Mouse (Mus musculus): ENCODE measurements around the gene Wnk2. TPM values are rescaled to one million over a fixed set of nuclear protein-coding genes. Genes with fewer than 3 reads are reported as not detected.

Gene Wnk2
- polyA plus RNA-seq, 1 experiment from 2014 or later = 1.0 TPM

- no peaks in the 10 kb centered on the region for H3K4me1 ChIP-seq (ENCODE audit: control insufficient read depth, insufficient read depth, low read length)
- ATAC-seq (ENCODE audit: insufficient number of reproducible peaks, low FRiP score, low TSS enrichment, low read depth) (no peak), DNase-seq (ENCODE audit: low spot score) (no peak)
- WGBS = 73% methylated on average over 1 of the region's 1 CpGs
- H3K27ac ChIP-seq (replicated peaks; ENCODE audit: low read depth, low read length) = no peak overlapping the region
- H3K9ac ChIP-seq (ENCODE audit: low read length) = no peak overlapping the region
- no peaks in the 10 kb centered on the region for H3K36me3 ChIP-seq (ENCODE audit: control insufficient read depth, insufficient read depth, low read length)
- no peaks in the 10 kb centered on the region for H3K27me3 ChIP-seq (ENCODE audit: control insufficient read depth, insufficient read depth, low read length)
- H3K4me2 ChIP-seq (ENCODE audit: low read depth, severe bottlenecking) = no peak overlapping the region
- H3K4me3 ChIP-seq (ENCODE audit: low read depth, low read length) = no peak overlapping the region
- no peaks in the 10 kb centered on the region for H3K9me3 ChIP-seq (ENCODE audit: control insufficient read depth, low read length)
Measured at GRCm38 (mm10) chr13:49171729-49172128, 23.9 kb upstream of the Wnk2 start.

GRCm38 (mm10) chr13:49170623-49171022 is 22.8 kb upstream of the Wnk2 start:
- H3K27me3 ChIP-seq (ENCODE audit: control insufficient read depth, insufficient read depth, low read length) = no peaks in the 10 kb centered on the region
- no peak overlapping the region for H3K4me3 ChIP-seq (ENCODE audit: low read depth, low read length)
- no peaks in the 10 kb centered on the region for H3K36me3 ChIP-seq (ENCODE audit: control insufficient read depth, insufficient read depth, low read length)
- no peak overlapping the region for H3K27ac ChIP-seq (replicated peaks; ENCODE audit: low read depth, low read length)
- ATAC-seq (ENCODE audit: insufficient number of reproducible peaks, low FRiP score, low TSS enrichment, low read depth) = no peak
- no peak overlapping the region for H3K9ac ChIP-seq (ENCODE audit: low read length)
- H3K4me2 ChIP-seq (ENCODE audit: low read depth, severe bottlenecking) = no peak overlapping the region
- no peaks in the 10 kb centered on the region for H3K4me1 ChIP-seq (ENCODE audit: control insufficient read depth, insufficient read depth, low read length)
- no peaks in the 10 kb centered on the region for H3K9me3 ChIP-seq (ENCODE audit: control insufficient read depth, low read length)
- 92% methylated on average over 11 of the region's 11 CpGs for WGBS
- no peak for DNase-seq (ENCODE audit: low spot score)

DNA sequence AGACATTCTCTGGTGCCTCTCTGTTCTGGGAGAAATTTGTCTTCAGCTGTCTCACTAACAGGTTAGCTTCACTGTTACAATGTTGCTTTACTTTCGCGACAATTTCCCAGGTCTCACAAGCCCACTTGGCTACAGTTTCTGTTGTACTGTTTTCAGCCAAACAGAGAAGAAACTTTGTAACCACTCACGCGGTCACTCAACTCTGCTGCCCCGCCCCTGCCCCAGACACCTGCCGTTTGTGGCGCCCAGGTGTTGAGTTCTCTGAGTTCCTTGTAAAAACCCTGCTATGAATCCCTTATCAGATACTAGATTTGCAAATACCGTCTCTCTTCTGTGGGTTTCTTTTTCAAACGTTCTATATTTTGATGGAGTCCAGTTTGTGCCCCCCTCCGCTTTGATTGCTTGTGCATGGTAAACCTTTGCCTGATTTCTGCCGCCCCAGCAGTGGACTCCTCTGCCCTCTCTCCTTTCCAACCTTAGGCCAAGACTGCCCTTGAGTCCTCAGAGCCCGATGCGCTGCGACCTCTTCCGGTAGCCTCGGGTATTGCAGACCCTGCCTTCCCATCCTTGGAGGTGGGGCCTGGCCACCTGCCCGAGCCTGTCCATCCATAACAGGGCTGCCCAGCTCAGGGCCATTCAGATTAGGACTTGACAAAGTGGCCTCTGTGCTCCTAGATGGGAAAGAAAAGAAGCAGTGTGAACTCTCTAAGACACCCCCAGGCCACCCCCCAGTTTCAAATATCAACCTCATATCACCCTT is 21.8 kb upstream of the Wnk2 start:
- Histone ChIP-seq H3K27ac (replicated peaks; ENCODE audit: low read depth, low read length) (no peak overlapping the region), H3K27me3 (ENCODE audit: control insufficient read depth, insufficient read depth, low read length) (no peaks in the 10 kb centered on the region), H3K4me3 (ENCODE audit: low read depth, low read length) (no peak overlapping the region), H3K4me1 (ENCODE audit: control insufficient read depth, insufficient read depth, low read length) (no peaks in the 10 kb centered on the region), H3K4me2 (ENCODE audit: low read depth, severe bottlenecking) (no peak overlapping the region), H3K9me3 (ENCODE audit: control insufficient read depth, low read length) (no peaks in the 10 kb centered on the region), H3K9ac (ENCODE audit: low read length) (no peak overlapping the region), H3K36me3 (ENCODE audit: control insufficient read depth, insufficient read depth, low read length) (no peaks in the 10 kb centered on the region)
- DNase-seq (ENCODE audit: low spot score) (peak; percentile 93), ATAC-seq (ENCODE audit: insufficient number of reproducible peaks, low FRiP score, low TSS enrichment, low read depth) (no peak)
- 18% methylated on average over 17 of the region's 17 CpGs for WGBS

- H3K9me3 ChIP-seq (ENCODE audit: control insufficient read depth, low read length) = no peaks in the 10 kb centered on the region
- H3K4me2 ChIP-seq (ENCODE audit: low read depth, severe bottlenecking) = no peak overlapping the region
- H3K36me3 ChIP-seq (ENCODE audit: control insufficient read depth, insufficient read depth, low read length) = no peaks in the 10 kb centered on the region
- 68% methylated on average over 9 of the region's 9 CpGs for WGBS
- no peaks in the 10 kb centered on the region for H3K4me1 ChIP-seq (ENCODE audit: control insufficient read depth, insufficient read depth, low read length)
- no peaks in the 10 kb centered on the region for H3K27me3 ChIP-seq (ENCODE audit: control insufficient read depth, insufficient read depth, low read length)
- DNase-seq (ENCODE audit: low spot score) (no peak), ATAC-seq (ENCODE audit: insufficient number of reproducible peaks, low FRiP score, low TSS enrichment, low read depth) (no peak)
- no peak overlapping the region for H3K4me3 ChIP-seq (ENCODE audit: low read depth, low read length)
- H3K9ac ChIP-seq (ENCODE audit: low read length) = no peak overlapping the region
- no peak overlapping the region for H3K27ac ChIP-seq (replicated peaks; ENCODE audit: low read depth, low read length)
Measured at GRCm38 (mm10) chr13:49167081-49167480, 19.3 kb upstream of the Wnk2 start.

DNA sequence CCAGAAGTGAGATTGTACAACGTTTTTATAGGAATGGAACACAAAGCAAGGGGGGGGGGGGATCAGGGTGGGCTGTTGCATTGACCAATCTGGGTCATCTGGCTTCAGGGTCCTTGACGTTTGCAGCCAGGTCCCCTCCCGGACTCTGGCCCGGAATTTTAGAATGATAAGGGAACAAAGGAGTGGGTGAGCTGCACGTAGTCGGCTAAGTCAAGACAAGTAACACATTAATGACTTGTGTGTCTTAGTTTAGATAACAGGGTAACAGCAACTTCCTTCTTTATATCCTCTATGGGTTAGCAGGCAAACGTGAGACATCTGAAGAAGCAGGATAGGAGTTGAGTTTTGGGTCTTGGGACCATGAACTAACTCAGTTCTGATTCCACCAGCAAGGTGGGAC is 15.8 kb upstream of the Wnk2 start:
- ATAC-seq (ENCODE audit: insufficient number of reproducible peaks, low FRiP score, low TSS enrichment, low read depth) = no peak
- Histone ChIP-seq H3K9ac (ENCODE audit: low read length) (no peak overlapping the region), H3K4me1 (ENCODE audit: control insufficient read depth, insufficient read depth, low read length) (no peaks in the 10 kb centered on the region)

DNA sequence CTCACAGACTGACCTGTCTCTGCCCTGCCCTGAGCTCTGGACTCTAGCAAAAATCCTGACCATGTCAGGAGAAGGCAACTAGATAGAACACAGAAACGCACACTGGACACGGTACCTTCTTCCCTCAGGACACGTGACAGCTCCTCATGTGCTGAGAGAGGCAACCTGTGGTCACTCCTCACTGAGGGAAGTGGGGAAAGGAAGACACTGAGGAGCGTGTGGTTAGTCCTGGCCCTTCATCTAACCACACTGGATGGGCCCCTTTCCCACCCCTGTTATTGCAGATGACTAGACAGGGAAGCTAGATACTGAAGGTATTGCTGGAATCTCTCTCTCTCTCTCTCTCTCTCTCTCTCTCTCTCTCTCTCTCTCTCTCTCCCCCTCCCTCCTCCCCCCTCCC is 14.9 kb upstream of the Wnk2 start:
- ATAC-seq (ENCODE audit: insufficient number of reproducible peaks, low FRiP score, low TSS enrichment, low read depth) (no peak), DNase-seq (ENCODE audit: low spot score) (no peak)
- H3K9me3 ChIP-seq (ENCODE audit: control insufficient read depth, low read length) = no peaks in the 10 kb centered on the region
- 73% methylated on average over 4 of the region's 4 CpGs for WGBS
- H3K4me3 ChIP-seq (ENCODE audit: low read depth, low read length) = no peak overlapping the region
- no peak overlapping the region for H3K9ac ChIP-seq (ENCODE audit: low read length)
- H3K27ac ChIP-seq (replicated peaks; ENCODE audit: low read depth, low read length) = no peak overlapping the region
- no peaks in the 10 kb centered on the region for H3K4me1 ChIP-seq (ENCODE audit: control insufficient read depth, insufficient read depth, low read length)
- no peaks in the 10 kb centered on the region for H3K27me3 ChIP-seq (ENCODE audit: control insufficient read depth, insufficient read depth, low read length)
- no peak overlapping the region for H3K4me2 ChIP-seq (ENCODE audit: low read depth, severe bottlenecking)
- H3K36me3 ChIP-seq (ENCODE audit: control insufficient read depth, insufficient read depth, low read length) = no peaks in the 10 kb centered on the region

More for the DNA sequence above, 15.8 kb upstream of the Wnk2 start:
- H3K4me3 ChIP-seq (ENCODE audit: low read depth, low read length) = no peak overlapping the region
- no peaks in the 10 kb centered on the region for H3K36me3 ChIP-seq (ENCODE audit: control insufficient read depth, insufficient read depth, low read length)
- H3K27me3 ChIP-seq (ENCODE audit: control insufficient read depth, insufficient read depth, low read length) = no peaks in the 10 kb centered on the region
- DNase-seq (ENCODE audit: low spot score) = no peak
- no peak overlapping the region for H3K27ac ChIP-seq (replicated peaks; ENCODE audit: low read depth, low read length)
- H3K9me3 ChIP-seq (ENCODE audit: control insufficient read depth, low read length) = no peaks in the 10 kb centered on the region
- no peak overlapping the region for H3K4me2 ChIP-seq (ENCODE audit: low read depth, severe bottlenecking)
- WGBS = 76% methylated on average over 7 of the region's 7 CpGs

GRCm38 (mm10) chr13:49161236-49161635 is 13.4 kb upstream of the Wnk2 start:
- Histone ChIP-seq H3K4me1 (ENCODE audit: control insufficient read depth, insufficient read depth, low read length) (no peaks in the 10 kb centered on the region), H3K27me3 (ENCODE audit: control insufficient read depth, insufficient read depth, low read length) (no peaks in the 10 kb centered on the region), H3K9ac (ENCODE audit: low read length) (no peak overlapping the region), H3K4me3 (ENCODE audit: low read depth, low read length) (no peak overlapping the region), H3K9me3 (ENCODE audit: control insufficient read depth, low read length) (no peaks in the 10 kb centered on the region), H3K4me2 (ENCODE audit: low read depth, severe bottlenecking) (no peak overlapping the region), H3K36me3 (ENCODE audit: control insufficient read depth, insufficient read depth, low read length) (no peaks in the 10 kb centered on the region), H3K27ac (replicated peaks; ENCODE audit: low read depth, low read length) (no peak overlapping the region)
- WGBS = 67% methylated on average over 2 of the region's 2 CpGs
- ATAC-seq (ENCODE audit: insufficient number of reproducible peaks, low FRiP score, low TSS enrichment, low read depth) (no peak), DNase-seq (ENCODE audit: low spot score) (no peak)

DNA sequence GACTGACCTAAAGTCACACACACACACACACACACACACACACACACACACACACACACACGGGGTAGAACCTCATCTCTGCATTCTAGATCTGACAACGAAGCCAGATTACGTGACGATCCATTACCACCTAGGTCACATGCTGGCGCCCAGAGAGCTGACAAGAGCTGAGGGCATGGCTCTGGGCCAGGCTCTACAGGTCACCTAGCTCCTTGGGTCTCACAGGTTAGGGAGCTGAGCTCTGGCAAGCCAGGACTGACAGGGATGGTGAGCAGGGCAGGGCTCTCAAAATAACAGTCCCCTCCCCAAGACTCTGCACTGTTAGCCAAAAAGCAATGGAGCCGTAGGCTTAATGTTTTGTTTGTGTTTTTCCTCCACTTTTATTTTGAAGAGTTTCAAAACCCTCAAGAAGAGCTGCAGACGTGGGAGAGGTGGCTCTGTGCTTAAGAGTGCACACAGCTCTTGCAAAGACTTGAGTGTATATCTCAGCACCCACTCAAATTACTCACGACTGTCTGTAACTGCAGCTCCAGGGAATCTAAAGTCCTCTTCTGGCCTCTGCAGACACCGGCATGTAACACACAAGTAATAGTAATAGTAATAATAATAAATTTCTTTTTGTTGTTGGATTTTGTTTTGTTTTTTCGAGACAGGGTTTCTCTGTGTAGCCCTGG is 10.4 kb upstream of the Wnk2 start:
- Histone ChIP-seq H3K4me3 (ENCODE audit: low read depth, low read length) (no peak overlapping the region), H3K4me2 (ENCODE audit: low read depth, severe bottlenecking) (no peak overlapping the region), H3K4me1 (ENCODE audit: control insufficient read depth, insufficient read depth, low read length) (no peaks in the 10 kb centered on the region), H3K36me3 (ENCODE audit: control insufficient read depth, insufficient read depth, low read length) (no peaks in the 10 kb centered on the region), H3K27ac (replicated peaks; ENCODE audit: low read depth, low read length) (no peak overlapping the region), H3K9me3 (ENCODE audit: control insufficient read depth, low read length) (no peaks in the 10 kb centered on the region), H3K27me3 (ENCODE audit: control insufficient read depth, insufficient read depth, low read length) (no peaks in the 10 kb centered on the region), H3K9ac (ENCODE audit: low read length) (no peak overlapping the region)
- WGBS = 75% methylated on average over 10 of the region's 10 CpGs
- DNase-seq (ENCODE audit: low spot score) (no peak), ATAC-seq (ENCODE audit: insufficient number of reproducible peaks, low FRiP score, low TSS enrichment, low read depth) (no peak)
